Mouse (Mus musculus) right cerebral cortex, postnatal 36 days (tissue): Measurements from ENCODE around the gene Phxr2.
"Not testable (repeated sequence)": the region's sequence is repeated elsewhere in the genome, so short reads cannot be mapped to it uniquely, and the experiment has no call there.

Experiments
- DNase-seq, 2 experiments: peaks; one replicate each; pipeline ENCODE4 v3.0.0; 2022; ENCODE audit warnings: low spot score in 2 of 2, mixed read lengths in 1 of 2

Phxr2 gene

DNA sequence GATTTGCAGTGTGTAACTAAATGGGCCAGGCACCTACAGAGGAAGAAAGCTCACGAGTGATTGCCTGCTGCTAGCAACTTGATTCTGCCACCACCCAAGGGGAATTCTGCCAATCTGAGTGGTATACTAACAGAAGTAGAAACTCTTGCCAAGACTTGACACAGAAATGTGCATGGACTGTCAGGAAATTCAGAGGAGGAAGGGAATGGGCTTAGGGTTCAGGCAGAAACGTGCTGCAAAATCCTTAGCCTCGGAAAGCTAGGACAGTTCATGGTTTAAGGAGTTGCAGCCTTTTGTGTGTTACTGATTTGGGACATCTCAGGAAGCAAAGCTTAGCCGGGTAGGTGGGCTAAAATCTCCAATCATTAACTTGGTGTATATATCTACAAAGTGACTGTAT, at the start of gene Phxr2:
TSS of gene Phxr2 (minus strand) at position 101 of the 400 bp plus-strand sequence.
- DNase-seq: no peak

DNA sequence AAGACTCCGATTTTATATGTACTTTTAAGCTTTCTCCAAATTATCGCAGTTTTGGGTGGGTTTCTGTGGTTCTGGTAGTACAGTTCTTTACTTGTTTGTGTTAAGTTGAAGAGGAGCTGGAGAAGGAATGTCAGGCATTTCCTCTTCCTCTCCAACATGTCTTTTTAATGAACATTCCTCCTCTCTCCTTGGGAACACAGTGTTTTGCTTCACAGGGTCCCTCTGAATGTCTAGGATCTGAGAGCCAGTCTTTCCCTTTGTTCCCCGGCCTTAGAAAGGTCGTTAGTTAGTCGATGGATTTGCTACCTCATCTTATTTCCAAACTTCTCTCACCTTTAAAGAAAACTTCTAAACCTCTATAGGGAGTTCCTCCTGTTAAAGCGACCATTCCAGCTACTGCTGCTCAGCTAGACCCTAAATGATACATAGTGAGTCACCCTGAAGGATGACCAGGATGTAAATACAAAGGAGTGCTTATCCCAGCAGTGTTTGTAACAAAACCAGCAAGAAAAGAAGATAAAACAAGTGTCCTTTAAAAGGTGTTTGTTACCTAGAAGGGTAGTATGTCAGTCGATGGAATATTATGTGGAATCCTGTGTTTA, 46.9 kb upstream of the Phxr2 start:
- DNase-seq: no peak

DNA sequence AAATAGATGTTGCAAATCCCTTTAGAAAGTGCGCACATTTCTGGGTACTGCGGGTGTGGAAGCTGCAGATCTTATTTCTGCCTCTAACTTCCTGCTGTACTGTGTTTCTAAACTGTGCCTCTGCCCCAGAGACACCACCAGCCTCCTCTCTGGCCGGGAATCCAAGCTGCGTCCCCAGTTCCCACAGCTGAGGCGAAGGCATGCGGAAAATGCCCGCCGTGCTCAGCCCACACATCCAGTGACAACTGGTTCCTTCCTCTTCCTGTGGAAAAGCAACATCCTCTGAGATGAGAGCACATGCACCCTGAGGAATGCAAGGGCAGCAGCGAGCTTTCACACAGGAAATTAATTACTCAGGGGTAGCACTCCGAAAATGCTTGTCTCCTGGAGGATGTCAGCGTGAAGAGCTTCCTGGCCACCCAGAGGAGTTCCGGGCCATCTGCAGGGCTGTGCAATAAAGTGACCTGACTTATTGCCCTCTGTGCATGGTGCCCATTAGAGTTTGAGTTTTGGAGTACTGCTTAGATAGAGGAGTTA, 45.9 kb upstream of the Phxr2 start:
- peak in 1 of 2 experiments; percentile 48 for DNase-seq

- peak in 1 of 2 experiments; percentile 59 for DNase-seq
Measured at GRCm38 (mm10) chr10:99169765-99170129, 43.6 kb upstream of the Phxr2 start.

DNA sequence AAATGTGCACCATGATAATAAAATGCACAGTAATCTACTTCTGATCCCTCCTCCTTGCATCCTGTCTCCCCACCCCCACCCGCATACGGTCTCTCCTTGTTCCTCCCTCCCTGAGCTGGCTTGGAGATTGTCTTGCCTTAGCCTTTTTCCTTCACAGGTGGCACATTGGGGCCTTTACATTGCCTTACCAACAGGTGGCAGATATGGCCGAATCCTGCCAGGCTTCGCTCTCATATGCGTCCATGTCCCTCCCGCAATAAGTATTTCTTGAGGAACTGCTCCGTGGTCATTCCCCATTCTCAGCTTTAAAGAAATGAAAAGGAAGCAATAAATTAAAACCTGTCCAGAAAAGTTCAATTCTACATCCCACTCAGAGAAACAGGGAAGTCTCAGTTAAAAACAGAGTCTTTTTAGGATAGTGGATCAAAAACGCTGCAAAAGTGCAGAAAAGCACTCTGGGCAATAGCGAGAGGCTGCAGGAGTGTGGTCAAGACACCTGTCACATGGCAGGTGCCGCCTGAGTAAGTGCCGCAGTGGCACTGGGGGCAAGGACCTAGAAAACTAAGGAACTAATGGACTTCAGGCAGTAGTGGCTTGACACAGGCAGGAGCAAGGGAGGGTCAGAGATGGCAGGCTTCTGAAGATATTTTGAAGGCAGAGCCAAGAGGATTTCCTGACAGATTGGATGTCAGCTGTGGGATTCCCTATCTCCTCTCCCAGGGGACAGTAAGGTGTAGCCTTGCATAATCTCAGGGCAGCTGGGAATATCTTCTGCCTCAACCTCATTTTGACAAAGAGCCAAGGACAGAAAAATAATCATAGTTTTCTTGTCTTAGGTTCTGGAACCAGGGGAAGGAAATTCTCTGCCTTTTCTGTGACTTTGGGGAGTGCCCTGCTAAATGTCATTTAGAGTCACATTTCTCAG, 43.0 kb upstream of the Phxr2 start:
- DNase-seq: no peak

- no peak for DNase-seq
Measured at GRCm38 (mm10) chr10:99168404-99168803, 42.3 kb upstream of the Phxr2 start.

GRCm38 (mm10) chr10:99166392-99166791, 40.3 kb upstream of the Phxr2 start:
- DNase-seq: no peak

GRCm38 (mm10) chr10:99165751-99166282, 39.7 kb upstream of the Phxr2 start:
- DNase-seq: no peak

DNA sequence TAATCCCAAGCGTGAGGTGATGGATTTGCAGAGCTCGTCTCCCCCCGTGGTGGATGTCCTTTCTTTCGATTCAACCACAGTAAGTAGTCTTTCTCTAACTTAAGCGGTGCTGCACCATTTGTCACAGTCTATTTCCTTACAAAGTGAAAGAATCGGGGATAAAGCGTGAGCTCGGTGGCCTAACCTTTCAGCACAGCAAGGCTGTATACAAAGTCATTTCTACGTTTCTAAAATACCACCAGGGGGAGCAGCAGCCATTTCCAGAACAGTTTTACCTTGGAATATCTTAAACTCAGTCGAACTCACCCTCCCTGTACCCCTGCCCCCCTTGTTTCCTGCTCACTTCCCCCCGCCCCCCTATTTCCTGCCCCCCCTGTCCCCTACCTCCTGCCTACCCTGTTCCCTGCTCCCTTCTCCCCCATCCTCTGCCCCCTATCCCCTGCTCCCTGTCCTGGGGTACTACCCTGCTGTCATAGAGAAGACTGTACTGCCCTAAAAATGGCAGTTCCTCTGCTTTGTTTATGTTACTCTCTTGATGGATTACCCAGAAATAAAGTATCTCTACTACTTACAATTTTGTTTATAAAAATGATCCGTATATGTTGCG, 38.8 kb upstream of the Phxr2 start:
- DNase-seq: no peak

- DNase-seq: no peak
Measured at GRCm38 (mm10) chr10:99163002-99163401, 36.9 kb upstream of the Phxr2 start.

DNA sequence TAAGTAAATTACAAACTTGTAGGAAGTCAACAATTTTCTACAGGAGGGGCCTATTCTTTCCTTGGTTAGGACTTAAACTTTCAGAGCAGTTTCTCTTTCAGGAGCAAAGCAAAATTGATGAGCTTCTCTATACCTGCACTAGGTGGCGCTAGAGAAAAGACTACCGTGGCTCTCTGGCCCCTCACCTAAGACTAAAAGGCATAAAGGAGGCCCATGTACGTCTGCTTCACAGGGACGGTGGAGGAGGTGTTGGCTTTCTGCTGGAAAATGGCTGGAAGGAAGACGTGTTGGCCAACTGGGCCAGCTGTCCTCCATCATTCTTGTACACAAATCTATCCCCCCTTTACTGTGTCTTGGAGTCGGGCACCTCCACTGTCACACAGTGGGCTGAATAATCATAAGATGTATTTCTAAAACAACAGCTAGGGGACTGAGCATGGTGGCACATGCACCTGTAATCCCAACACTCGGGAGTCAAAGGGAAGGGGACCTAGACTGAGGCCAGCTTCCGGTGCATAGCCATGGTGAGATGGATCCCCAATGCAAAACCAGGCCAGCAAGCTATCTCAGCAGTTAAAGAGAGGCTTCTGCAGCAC, 36.0 kb upstream of the Phxr2 start:
- DNase-seq: no peak

- not testable (repeated sequence) for DNase-seq
Measured at GRCm38 (mm10) chr10:99157697-99158096, 31.6 kb upstream of the Phxr2 start.

GRCm38 (mm10) chr10:99156808-99157207, 30.7 kb upstream of the Phxr2 start:
- no peak for DNase-seq

GRCm38 (mm10) chr10:99154635-99155034, 28.5 kb upstream of the Phxr2 start:
- DNase-seq: no peak

GRCm38 (mm10) chr10:99152063-99152462, 25.9 kb upstream of the Phxr2 start:
- DNase-seq: no peak

DNA sequence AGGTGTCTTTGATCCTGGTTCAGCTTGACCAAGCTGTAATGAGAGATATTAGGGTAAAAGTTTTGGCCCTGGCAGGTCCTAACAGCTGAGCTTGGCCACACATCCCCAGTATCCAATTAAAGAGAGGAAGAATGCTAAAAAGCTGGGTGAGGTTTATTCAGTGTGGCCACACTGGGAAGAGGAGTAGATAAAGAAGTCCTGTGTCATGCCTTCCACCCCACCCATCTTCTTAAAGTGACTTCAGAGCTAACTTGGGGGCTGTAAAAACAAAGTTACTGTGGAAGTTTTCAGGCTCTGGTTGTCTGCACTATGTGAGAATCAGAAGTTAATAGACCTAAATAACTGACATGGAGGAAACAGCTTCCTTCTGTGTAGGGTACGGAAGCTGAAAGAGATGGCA, 25.5 kb upstream of the Phxr2 start:
- DNase-seq: no peak

- no peak for DNase-seq
Measured at GRCm38 (mm10) chr10:99150016-99150415, 23.9 kb upstream of the Phxr2 start.

DNA sequence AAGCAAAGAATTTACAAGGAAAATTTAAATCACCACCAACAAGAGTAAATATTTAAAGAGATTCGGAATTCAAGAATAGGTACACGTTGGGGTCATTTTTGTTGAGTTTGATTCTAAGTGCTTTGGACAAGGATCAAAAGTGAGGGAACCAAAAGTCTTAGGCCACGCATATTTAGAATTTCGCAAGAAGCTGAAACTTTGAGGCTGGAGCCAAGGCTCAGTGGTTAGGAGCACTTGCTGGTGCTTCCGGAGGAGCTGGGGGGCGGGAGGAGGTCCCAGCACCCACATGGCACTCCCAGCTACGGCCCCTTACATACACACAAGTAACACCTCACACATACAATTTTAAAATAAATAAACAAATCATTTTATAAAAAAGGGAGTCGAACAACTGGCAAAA, 20.5 kb upstream of the Phxr2 start:
- no peak for DNase-seq

DNA sequence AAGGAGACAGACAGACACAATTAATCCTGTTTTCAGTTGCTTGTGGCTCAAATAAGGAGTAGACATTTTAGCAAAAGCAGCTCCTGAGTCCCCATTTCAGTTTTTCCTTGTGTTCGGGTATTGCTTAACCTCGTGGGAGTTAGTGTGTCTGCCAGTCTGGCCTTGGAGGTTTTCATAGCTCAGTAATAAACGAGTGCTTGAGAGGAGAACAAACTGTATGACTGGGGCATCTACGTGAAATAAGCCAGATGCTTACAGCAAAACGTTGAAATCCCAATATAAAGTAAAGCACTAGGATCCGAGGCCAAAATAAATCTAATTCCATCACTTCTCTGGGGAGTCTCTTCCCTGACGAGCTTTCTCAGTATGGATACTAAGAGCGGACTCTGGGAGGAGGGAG, 19.5 kb upstream of the Phxr2 start:
- DNase-seq: no peak

GRCm38 (mm10) chr10:99136337-99136736, 10.2 kb upstream of the Phxr2 start:
- no peak for DNase-seq

GRCm38 (mm10) chr10:99133321-99133875, 7.3 kb upstream of the Phxr2 start:
- no peak for DNase-seq
